9 mouse cellular contexts compared by ENCODE assay signal in the genomic region with DNA sequence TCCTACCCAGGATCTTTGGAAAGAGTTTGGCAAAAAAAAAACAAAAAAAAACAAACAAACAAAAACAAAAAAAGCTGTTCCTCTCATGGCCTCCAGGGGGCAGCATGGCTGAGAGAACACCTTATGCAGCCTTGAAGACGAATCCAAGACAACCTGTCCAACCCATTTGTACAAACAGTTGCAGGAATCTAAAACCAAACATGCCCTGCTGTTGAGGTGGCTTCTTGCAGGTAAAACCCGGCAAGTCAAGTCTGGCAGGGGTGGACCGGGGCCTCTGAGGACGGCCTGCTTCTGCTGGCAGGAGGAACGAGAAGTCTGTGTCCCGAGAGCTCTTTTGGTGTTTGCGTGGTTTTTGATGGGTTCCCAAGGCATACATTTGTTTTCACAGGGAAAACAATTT. TPM values are rescaled to one million over a fixed set of nuclear protein-coding genes. Genes with fewer than 3 reads are reported as not detected.
DNase-seq lines count a peak whose midpoint lies in the region; TF ChIP-seq lines count a peak whose summit lies in the region.
"Had no signal": no experiment of that assay in that cellular context is flagged by ENCODE, and none has a peak within 500 bp of the region (broad histone marks: within the 10 kb centered on the region; RNA-seq: fewer than 3 reads in every experiment).

No protein-coding gene starts in this region.

- H3K4me3 ChIP-seq in gastrocnemius, adult 2 months = no peak overlapping the region
- H3K4me3 ChIP-seq in testis, adult 2 months (ENCODE audit: control insufficient read depth, low read depth, low read length) = no peak overlapping the region
- H3K4me3 ChIP-seq in limb, embryonic 10.5 days = no peak overlapping the region
- H3K4me3 ChIP-seq: embryonic facial prominence, embryonic 12.5 days had no signal

- H3K36me3 ChIP-seq in testis, adult 2 months (ENCODE audit: control insufficient read depth, insufficient read depth, low read length) = no peaks in the 10 kb centered on the region
- H3K36me3 ChIP-seq in limb, embryonic 10.5 days = peaks cover 43% of the 10 kb centered on the region
- H3K36me3 ChIP-seq in splenic B cell, adult 2 months (ENCODE audit: control insufficient read depth, insufficient read depth, low read length, poor library complexity, severe bottlenecking) = peaks cover 21% of the 10 kb centered on the region

- TF ChIP-seq POLR2A in testis, adult 2 months (IDR thresholded peaks at IDR 0.05; ENCODE audit: control insufficient read depth, low read depth, low read length) = no peak

- 74% methylated on average over 7 of the region's 7 CpGs for WGBS in limb, embryonic 10.5 days

- H3K27ac ChIP-seq in gastrocnemius, adult 2 months = no peak overlapping the region
- no peak overlapping the region for H3K27ac ChIP-seq in testis, adult 2 months (ENCODE audit: control insufficient read depth, insufficient read depth, low read depth, low read length)
- no peak overlapping the region; the same call in 1 of the 2 replicates for H3K27ac ChIP-seq in limb, embryonic 10.5 days
- H3K27ac ChIP-seq: embryonic facial prominence, embryonic 12.5 days had no signal

- intact Hi-C loops in gastrocnemius, adult 2 months (cut with DNase I) = loop anchor here (1.0 to 2.0 kb wide), 2 partner anchors 67 to 107 kb away; a partner anchor contains a TSS

- H3K9me3 ChIP-seq in limb, embryonic 10.5 days (replicated peaks) = no peaks in the 10 kb centered on the region
- H3K9me3 ChIP-seq: embryonic facial prominence, embryonic 12.5 days had no signal

- H3K4me1 ChIP-seq in testis, adult 2 months (ENCODE audit: control insufficient read depth, insufficient read depth, low read length) = no peaks in the 10 kb centered on the region
- peaks cover 20% of the 10 kb centered on the region for H3K4me1 ChIP-seq in limb, embryonic 10.5 days

- peak; percentile 24 for DNase-seq in gastrocnemius, adult 2 months
- no peak for DNase-seq in gastrocnemius, postnatal 25 days
- no peak for DNase-seq in testis, postnatal 14 days (ENCODE audit: low spot score)
- DNase-seq in cerebellum, postnatal 10 days = peak; percentile 65 to 72
- DNase-seq in limb, embryonic 10.5 days (ENCODE audit: low spot score) = peak; percentile 58
- peak; percentile 78 for DNase-seq in splenic B cell, adult 2 months (ENCODE audit: low read depth, low spot score)
- DNase-seq in layer of hippocampus, postnatal 36 days = no peak

- no peaks in the 10 kb centered on the region for H3K27me3 ChIP-seq in testis, adult 2 months (ENCODE audit: control insufficient read depth, insufficient read depth, low read length)
- no peaks in the 10 kb centered on the region for H3K27me3 ChIP-seq in limb, embryonic 10.5 days (ENCODE audit: low read depth, poor library complexity, severe bottlenecking)
- no peaks in the 10 kb centered on the region for H3K27me3 ChIP-seq in splenic B cell, adult 2 months (ENCODE audit: control insufficient read depth, insufficient read depth, low read length, poor library complexity, severe bottlenecking)
- H3K27me3 ChIP-seq: embryonic facial prominence, embryonic 12.5 days had no signal

- peak; percentile 82 for TF ChIP-seq CTCF in gastrocnemius, adult 2 months (IDR thresholded peaks at IDR 0.05)
- peak; percentile 56 for TF ChIP-seq CTCF in testis, adult 2 months (IDR thresholded peaks at IDR 0.05; ENCODE audit: control insufficient read depth, insufficient read depth, insufficient replicate concordance, low read depth, low read length)

RNA-seq across cellular contexts. Expression of a gene that starts 44.8 kb away (rescaled TPM):
- total RNA-seq in gastrocnemius, adult 2 months (2021) = 10 to 100 TPM; 27.3 to 34.0 TPM
- 10 to 100 TPM; 27.1 to 30.5 TPM for total RNA-seq in gastrocnemius, postnatal 25 days (2021)
- polyA plus RNA-seq in testis, adult 2 months (2012; rRNA removed) = 14.5 and 14.7 TPM in 2 replicates
- polyA plus RNA-seq in limb, embryonic 10.5 days (2016; fragmentation: Nextera tagmentation; extraction: Ambion mirVana) = 29.5 and 35.6 TPM in 2 replicates
- total RNA-seq in layer of hippocampus, postnatal 36 days (2021) = 10 to 100 TPM; 77.8 to 80.3 TPM

RNA-seq across cellular contexts. Expression of a gene that starts 58.6 kb away (rescaled TPM):
- total RNA-seq in gastrocnemius, adult 2 months (2021) = under 1 TPM; 0.20 to 0.36 TPM
- total RNA-seq in gastrocnemius, postnatal 25 days (2021) = under 1 TPM; 0.13 to 0.38 TPM
- polyA plus RNA-seq in testis, adult 2 months (2012; rRNA removed) = 1.1 and 1.3 TPM in 2 replicates
- polyA plus RNA-seq in limb, embryonic 10.5 days (2016; fragmentation: Nextera tagmentation; extraction: Ambion mirVana) = 0.26 and 0.50 TPM in 2 replicates
- 10 to 100 TPM; 32.2 to 41.7 TPM for total RNA-seq in layer of hippocampus, postnatal 36 days (2021)

Comparison
In these comparisons a context has a peak if more than half of its experiments do, and no peak if none do; other contexts are left out.
1. DNase-seq: peak in gastrocnemius, adult 2 months (single experiment), cerebellum, postnatal 10 days (2 of 2), limb, embryonic 10.5 days (single experiment) and splenic B cell, adult 2 months (single experiment); none in gastrocnemius, postnatal 25 days (single experiment), testis, postnatal 14 days (single experiment) and layer of hippocampus, postnatal 36 days (0 of 2).
2. RNA of a gene that starts 58.6 kb away (total RNA-seq): 32.2 to 41.7 TPM in layer of hippocampus, postnatal 36 days; 0.13 to 0.38 TPM in gastrocnemius, postnatal 25 days and 0.20 to 0.36 TPM in gastrocnemius, adult 2 months; every median in the first group is over 10 times any median in the second.